Mouse (Mus musculus) limb, embryonic 13.5 days (tissue): ENCODE data around the gene Aloxe3. TPM values are rescaled to one million over a fixed set of nuclear protein-coding genes. Genes with fewer than 3 reads are reported as not detected.
A peak's percentile ranks its signal among the peaks of the same experiment; 100 is the strongest.

Experiments used
- ATAC-seq: fragments of 200-750 bp; cut with Nextera tagmentation; 2 replicates; pipeline ENCODE4 v1.8.0; 2017; ENCODE audit warnings: low read depth, moderate number of reproducible peaks, moderate TSS enrichment; ENCODE audit not compliant: low FRiP score
- H3K27ac ChIP-seq: fragments of 300-500 bp; sonication (generic); 2 replicates; pipeline ENCODE4 v1.5.1; 2015; ENCODE audit warnings: inconsistent platforms, mild to moderate bottlenecking, moderate library complexity
- H3K27me3 ChIP-seq: fragments of 300-500 bp; sonication (generic); 2 replicates; pipeline ENCODE4 v1.6.1; 2015; ENCODE audit warnings: mild to moderate bottlenecking, inconsistent platforms
- H3K36me3 ChIP-seq: fragments of 300-500 bp; sonication (generic); 2 replicates; pipeline ENCODE4 v1.6.1; 2015; ENCODE audit warnings: inconsistent platforms, mild to moderate bottlenecking, moderate library complexity
- H3K4me1 ChIP-seq: fragments of 300-500 bp; sonication (generic); 2 replicates; pipeline ENCODE4 v1.6.1; 2015; ENCODE audit warnings: inconsistent platforms
- H3K4me2 ChIP-seq: fragments of 300-500 bp; sonication (generic); replicated peaks from 2 replicates; pipeline ENCODE4 v1.6.1; 2015; ENCODE audit warnings: inconsistent platforms, mild to moderate bottlenecking, moderate library complexity
- H3K4me3 ChIP-seq: fragments of 300-500 bp; sonication (generic); 2 replicates; pipeline ENCODE4 v1.5.1; 2015; ENCODE audit warnings: moderate library complexity, mild to moderate bottlenecking, inconsistent platforms
- H3K9ac ChIP-seq: fragments of 300-500 bp; sonication (generic); 2 replicates; pipeline ENCODE4 v1.6.1; 2015; ENCODE audit warnings: mild to moderate bottlenecking, inconsistent platforms
- H3K9me3 ChIP-seq: fragments of 300-500 bp; sonication (generic); 2 replicates; pipeline ENCODE4 v1.6.1; 2016; ENCODE audit warnings: inconsistent platforms
- WGBS: fragments of 180-500 bp; shearing (Covaris S2); methylation state at CpG from one replicate; pipeline ENCODE4 v1.1.7; 2015; 5-methylcytosine and 5-hydroxymethylcytosine counted together
- polyA plus RNA-seq: library from polyadenylated mRNA; unstranded; fragments of >200 nt; fragmentation: Nextera tagmentation; extraction: Ambion mirVana; gene quantifications from 2 replicates; pipeline ENCODE4 v1.2.1, GENCODE M21; 2015

Aloxe3 gene
- 1.6 TPM in 2 replicates for polyA plus RNA-seq

- peak within 1 kb of the TSS; percentile 79 for H3K27ac ChIP-seq
- H3K27me3 ChIP-seq: peaks cover 9% of the 10 kb centered on the region; the same call in 1 of the 2 replicates
- no peaks in the 10 kb centered on the region for H3K36me3 ChIP-seq
- peak within 1 kb of the TSS; percentile 87 for H3K4me2 ChIP-seq
- H3K9ac ChIP-seq: peak within 1 kb of the TSS; percentile 64
- peak within 1 kb of the TSS; percentile 65 for H3K4me3 ChIP-seq
- H3K4me1 ChIP-seq: peaks cover 19% of the 10 kb centered on the region
- ATAC-seq: no peak
- H3K9me3 ChIP-seq: no peaks in the 10 kb centered on the region
- 9% methylated on average over 3 of the region's 3 CpGs for WGBS
These were observed at the start of gene Aloxe3 for GRCm38 (mm10) chr11:69125852-69125918. TSS of gene Aloxe3 (plus strand) at chr11:69125896.

GRCm38 (mm10) chr11:69076572-69076971 is 49.1 kb upstream of the Aloxe3 start:
- ATAC-seq: no peak
- Histone ChIP-seq H3K4me3 (no peak overlapping the region), H3K27me3 (no peaks in the 10 kb centered on the region), H3K36me3 (no peaks in the 10 kb centered on the region), H3K4me2 (no peak overlapping the region), H3K27ac (no peak overlapping the region), H3K4me1 (peaks cover 18% of the 10 kb centered on the region), H3K9ac (no peak overlapping the region), H3K9me3 (no peaks in the 10 kb centered on the region)
- WGBS: 75% methylated on average over 5 of the region's 5 CpGs

GRCm38 (mm10) chr11:69077316-69077715 is 48.4 kb upstream of the Aloxe3 start:
- no peak for ATAC-seq
- Histone ChIP-seq H3K9ac (no peak overlapping the region), H3K4me3 (no peak overlapping the region), H3K4me1 (peaks cover 10% of the 10 kb centered on the region), H3K36me3 (no peaks in the 10 kb centered on the region), H3K9me3 (no peaks in the 10 kb centered on the region), H3K27ac (no peak overlapping the region), H3K27me3 (no peaks in the 10 kb centered on the region), H3K4me2 (no peak overlapping the region)
- 83% methylated on average over 9 of the region's 9 CpGs for WGBS

GRCm38 (mm10) chr11:69078041-69078440 is 47.7 kb upstream of the Aloxe3 start:
- H3K9ac ChIP-seq: no peak overlapping the region
- no peak overlapping the region for H3K27ac ChIP-seq
- H3K36me3 ChIP-seq: no peaks in the 10 kb centered on the region
- 52% methylated on average over 6 of the region's 6 CpGs for WGBS
- no peak overlapping the region for H3K4me3 ChIP-seq
- no peak for ATAC-seq
- no peaks in the 10 kb centered on the region for H3K27me3 ChIP-seq
- peaks cover 4% of the 10 kb centered on the region for H3K4me1 ChIP-seq
- no peak overlapping the region for H3K4me2 ChIP-seq
- H3K9me3 ChIP-seq: no peaks in the 10 kb centered on the region

- WGBS: 58% methylated on average over 5 of the region's 5 CpGs
- peaks cover 4% of the 10 kb centered on the region for H3K4me1 ChIP-seq
These were observed 46.8 kb upstream of the Aloxe3 start for GRCm38 (mm10) chr11:69078805-69079438.

GRCm38 (mm10) chr11:69080102-69080854 is 45.4 kb upstream of the Aloxe3 start:
- no peaks in the 10 kb centered on the region for H3K36me3 ChIP-seq
- no peaks in the 10 kb centered on the region for H3K9me3 ChIP-seq
- no peaks in the 10 kb centered on the region for H3K27me3 ChIP-seq
- no peak for ATAC-seq
- WGBS: 74% methylated on average over 15 of the region's 15 CpGs
- H3K27ac ChIP-seq: no peak overlapping the region
- no peak overlapping the region for H3K4me2 ChIP-seq
- no peak overlapping the region for H3K4me3 ChIP-seq
- H3K4me1 ChIP-seq: no peaks in the 10 kb centered on the region
- no peak overlapping the region for H3K9ac ChIP-seq

More at GRCm38 (mm10) chr11:69078805-69079438, 46.8 kb upstream of the Aloxe3 start:
- ATAC-seq: no peak
- Histone ChIP-seq H3K9me3 (no peaks in the 10 kb centered on the region), H3K4me2 (no peak overlapping the region), H3K4me3 (no peak overlapping the region), H3K9ac (no peak overlapping the region), H3K36me3 (no peaks in the 10 kb centered on the region), H3K27me3 (no peaks in the 10 kb centered on the region), H3K27ac (no peak overlapping the region)

GRCm38 (mm10) chr11:69080855-69081222 is 44.9 kb upstream of the Aloxe3 start:
- no peaks in the 10 kb centered on the region for H3K9me3 ChIP-seq
- H3K36me3 ChIP-seq: no peaks in the 10 kb centered on the region
- no peak overlapping the region for H3K27ac ChIP-seq
- WGBS: 88% methylated on average over 8 of the region's 8 CpGs
- no peak overlapping the region for H3K4me3 ChIP-seq
- H3K4me2 ChIP-seq: no peak overlapping the region
- no peaks in the 10 kb centered on the region for H3K4me1 ChIP-seq
- no peaks in the 10 kb centered on the region for H3K27me3 ChIP-seq
- no peak overlapping the region for H3K9ac ChIP-seq
- no peak for ATAC-seq

- Histone ChIP-seq H3K4me1 (no peaks in the 10 kb centered on the region), H3K36me3 (no peaks in the 10 kb centered on the region), H3K9ac (no peak overlapping the region), H3K4me2 (no peak overlapping the region), H3K4me3 (no peak overlapping the region), H3K27ac (no peak overlapping the region), H3K9me3 (no peaks in the 10 kb centered on the region), H3K27me3 (no peaks in the 10 kb centered on the region)
- ATAC-seq: no peak
- WGBS: 88% methylated on average over 7 of the region's 7 CpGs
These were observed 44.1 kb upstream of the Aloxe3 start for GRCm38 (mm10) chr11:69081613-69082012.

GRCm38 (mm10) chr11:69085608-69086007 is 40.1 kb upstream of the Aloxe3 start:
- peaks cover 12% of the 10 kb centered on the region for H3K36me3 ChIP-seq
- WGBS: 60% methylated on average over 6 of the region's 6 CpGs
- H3K27ac ChIP-seq: no peak overlapping the region
- no peak overlapping the region for H3K9ac ChIP-seq
- no peaks in the 10 kb centered on the region for H3K27me3 ChIP-seq
- ATAC-seq: no peak
- H3K4me2 ChIP-seq: no peak overlapping the region
- no peaks in the 10 kb centered on the region for H3K9me3 ChIP-seq
- H3K4me3 ChIP-seq: no peak overlapping the region
- peaks cover 30% of the 10 kb centered on the region for H3K4me1 ChIP-seq

- no peak overlapping the region for H3K4me3 ChIP-seq
- no peaks in the 10 kb centered on the region for H3K9me3 ChIP-seq
- H3K27me3 ChIP-seq: no peaks in the 10 kb centered on the region
- 57% methylated on average over 6 of the region's 6 CpGs for WGBS
- H3K4me2 ChIP-seq: no peak overlapping the region
- no peak overlapping the region for H3K27ac ChIP-seq
- ATAC-seq: no peak
- H3K9ac ChIP-seq: 0 out of 2 replicates have a peak overlapping the region, but pooled peaks have one; percentile 9
- peaks cover 20% of the 10 kb centered on the region for H3K36me3 ChIP-seq
- peaks cover 34% of the 10 kb centered on the region for H3K4me1 ChIP-seq
These were observed 39.3 kb upstream of the Aloxe3 start for GRCm38 (mm10) chr11:69086390-69086789.

- H3K4me1 ChIP-seq: peaks cover 34% of the 10 kb centered on the region
- H3K9ac ChIP-seq: no peak overlapping the region
- H3K36me3 ChIP-seq: peaks cover 27% of the 10 kb centered on the region
- no peaks in the 10 kb centered on the region for H3K27me3 ChIP-seq
- H3K4me3 ChIP-seq: no peak overlapping the region
- peak overlapping the region; percentile 67; the same call in 1 of the 2 replicates for H3K27ac ChIP-seq
- H3K9me3 ChIP-seq: no peaks in the 10 kb centered on the region
- no peak overlapping the region for H3K4me2 ChIP-seq
- 30% methylated on average over 4 of the region's 4 CpGs for WGBS
- no peak for ATAC-seq
These were observed 38.6 kb upstream of the Aloxe3 start for GRCm38 (mm10) chr11:69087082-69087481.

GRCm38 (mm10) chr11:69087597-69087996 is 38.1 kb upstream of the Aloxe3 start:
- Histone ChIP-seq H3K4me2 (peak overlapping the region; percentile 97), H3K4me1 (peaks cover 34% of the 10 kb centered on the region), H3K9me3 (no peaks in the 10 kb centered on the region), H3K9ac (peak overlapping the region; percentile 100; the same call in 1 of the 2 replicates), H3K27me3 (no peaks in the 10 kb centered on the region), H3K36me3 (peaks cover 30% of the 10 kb centered on the region), H3K27ac (peak overlapping the region; percentile 67; the same call in 1 of the 2 replicates), H3K4me3 (peak overlapping the region; percentile 95; the same call in 1 of the 2 replicates)
- no peak for ATAC-seq
- WGBS: 64% methylated on average over 2 of the region's 2 CpGs
